ENCODE assay signal across 14 mouse cellular contexts in the genomic region with DNA sequence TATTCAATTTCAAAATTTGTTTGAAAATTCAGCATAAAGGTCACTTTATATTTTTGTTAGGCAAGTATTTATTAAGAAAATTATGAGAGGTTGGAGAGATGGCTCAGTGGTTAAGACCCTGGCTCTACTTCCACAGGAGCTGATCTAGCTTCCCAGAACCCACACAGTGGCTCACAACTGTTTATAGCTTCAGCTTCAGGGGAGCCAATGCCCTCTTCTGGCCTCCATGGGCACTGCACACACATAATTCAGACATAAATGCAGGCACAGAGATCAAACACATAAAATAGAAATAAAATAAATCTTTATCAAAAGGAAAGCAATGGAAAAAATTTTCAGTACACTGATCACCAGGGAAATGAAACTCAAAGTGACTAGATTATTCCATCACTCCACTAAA. TPM values are rescaled to one million over a fixed set of nuclear protein-coding genes. Genes with fewer than 3 reads are reported as not detected.
DNase-seq lines count a peak whose midpoint lies in the region; ATAC-seq and TF ChIP-seq lines count a peak whose summit lies in the region.
"Had no signal": no experiment of that assay in that cellular context is flagged by ENCODE, and none has a peak within 500 bp of the region (broad histone marks: within the 10 kb centered on the region; RNA-seq: fewer than 3 reads in every experiment).

No protein-coding gene starts in this region.

- H3K27me3 ChIP-seq in liver, postnatal 0 days (ENCODE audit: insufficient read depth, low read length): no peaks in the 10 kb centered on the region
- no peaks in the 10 kb centered on the region for H3K27me3 ChIP-seq in liver, embryonic 11.5 days (replicated peaks; ENCODE audit: control insufficient read depth, insufficient read depth, low read length)
- H3K27me3 ChIP-seq: embryonic facial prominence, embryonic 13.5 days had no signal

- no peak overlapping the region for H3K4me3 ChIP-seq in liver, postnatal 0 days (ENCODE audit: low read depth, low read length)
- H3K4me3 ChIP-seq in liver, embryonic 11.5 days (ENCODE audit: low read depth, low read length): no peak overlapping the region
- H3K4me3 ChIP-seq in bone marrow, adult 2 months (replicated peaks; ENCODE audit: control insufficient read depth, low read depth, low read length): no peak overlapping the region
- H3K4me3 ChIP-seq: embryonic facial prominence, embryonic 13.5 days had no signal

- no peaks in the 10 kb centered on the region for H3K36me3 ChIP-seq in liver, postnatal 0 days (replicated peaks; ENCODE audit: insufficient read depth, low read length)
- no peaks in the 10 kb centered on the region for H3K36me3 ChIP-seq in liver, embryonic 11.5 days (ENCODE audit: control insufficient read depth, insufficient read depth, low read length)
- H3K36me3 ChIP-seq: embryonic facial prominence, embryonic 13.5 days had no signal

- no peaks in the 10 kb centered on the region for H3K9me3 ChIP-seq in liver, postnatal 0 days (ENCODE audit: low read length)
- H3K9me3 ChIP-seq in liver, embryonic 11.5 days (ENCODE audit: control insufficient read depth, low read length): no peaks in the 10 kb centered on the region
- H3K9me3 ChIP-seq: embryonic facial prominence, embryonic 13.5 days had no signal

- peak; percentile 22 for DNase-seq in embryo, embryonic 10 days (ENCODE audit: low spot score)
- no peak for DNase-seq in embryo, embryonic 9.5 days (ENCODE audit: extremely low spot score)
- no peak for DNase-seq in liver, postnatal 0 days
- DNase-seq in liver, embryonic 11.5 days (ENCODE audit: low spot score): no peak
- DNase-seq in thymus, postnatal 10 days (ENCODE audit: low spot score in 2 of 2): peak; percentile 32 to 50
- DNase-seq in testis, postnatal 10 days (ENCODE audit: low spot score): no peak
- no peak for DNase-seq in adrenal gland, postnatal 25 days
- DNase-seq: gastrocnemius, postnatal 10 days; spleen, adult 18-20 months had no signal

- TF ChIP-seq CTCF in liver, postnatal 0 days (IDR thresholded peaks at IDR 0.05; ENCODE audit: low read depth): peak; percentile 46
- TF ChIP-seq CTCF in bone marrow, adult 2 months (IDR thresholded peaks at IDR 0.05; ENCODE audit: control insufficient read depth, insufficient read depth, low read length): peak; percentile 40

- H3K4me2 ChIP-seq in liver, postnatal 0 days (ENCODE audit: low read depth, low read length): no peak overlapping the region
- no peak overlapping the region for H3K4me2 ChIP-seq in liver, embryonic 11.5 days
- H3K4me2 ChIP-seq: embryonic facial prominence, embryonic 13.5 days had no signal

- no peak for TF ChIP-seq EP300 in liver, postnatal 0 days (IDR thresholded peaks at IDR 0.05; ENCODE audit: low read depth)

- H3K9ac ChIP-seq in liver, postnatal 0 days (replicated peaks): no peak overlapping the region
- H3K9ac ChIP-seq in liver, embryonic 11.5 days (ENCODE audit: low read depth, low read length): no peak overlapping the region
- H3K9ac ChIP-seq: embryonic facial prominence, embryonic 13.5 days had no signal

- ATAC-seq in liver, postnatal 0 days: no peak
- no peak for ATAC-seq in liver, embryonic 11.5 days (replicated peaks; ENCODE audit: low FRiP score)

- no peak overlapping the region for H3K27ac ChIP-seq in liver, postnatal 0 days (ENCODE audit: low read depth)
- no peak overlapping the region for H3K27ac ChIP-seq in liver, embryonic 11.5 days (ENCODE audit: low read depth, low read length)
- H3K27ac ChIP-seq in bone marrow, adult 2 months (ENCODE audit: control insufficient read depth, insufficient read depth, low read depth, low read length, poor library complexity): no peak overlapping the region
- H3K27ac ChIP-seq: embryonic facial prominence, embryonic 13.5 days had no signal

- no peaks in the 10 kb centered on the region for H3K4me1 ChIP-seq in liver, postnatal 0 days (ENCODE audit: insufficient read depth)
- no peaks in the 10 kb centered on the region for H3K4me1 ChIP-seq in liver, embryonic 11.5 days (replicated peaks; ENCODE audit: control insufficient read depth, insufficient read depth, low read length)
- H3K4me1 ChIP-seq in bone marrow, adult 2 months (ENCODE audit: control insufficient read depth, insufficient read depth, low read length): no peaks in the 10 kb centered on the region
- H3K4me1 ChIP-seq: embryonic facial prominence, embryonic 13.5 days had no signal

- TF ChIP-seq POLR2A in bone marrow, adult 2 months (IDR thresholded peaks at IDR 0.05; ENCODE audit: borderline replicate concordance, control insufficient read depth, low read depth, low read length): no peak

RNA-seq across cellular contexts. Expression of gene Sh2d1a, which starts 10.3 kb away (rescaled TPM):
- polyA plus RNA-seq in liver, postnatal 0 days (2015; fragmentation: Nextera tagmentation; extraction: Ambion mirVana): not detected in 2 replicates
- 0.12 TPM in 1 of 2 replicates, not detected in the other for polyA plus RNA-seq in liver, embryonic 11.5 days (2014; fragmentation: Nextera tagmentation; extraction: Ambion mirVana)
- polyA plus RNA-seq in bone marrow, adult 2 months (2011; ENCODE audit: insufficient read depth, insufficient read length, low replicate concordance, missing spikeins): not detected in 2 replicates
- not detected in 2 replicates for total RNA-seq in adrenal gland, postnatal 25 days (2021)
- total RNA-seq: gastrocnemius, postnatal 10 days; left cerebral cortex, adult 8-10 months had no signal
- polyA plus RNA-seq: C2C12 had no signal

RNA-seq across cellular contexts. Expression of gene Tex13c2, which starts 23.1 kb away (rescaled TPM):
- not detected in 2 replicates for polyA plus RNA-seq in liver, postnatal 0 days (2015; fragmentation: Nextera tagmentation; extraction: Ambion mirVana)
- polyA plus RNA-seq in liver, embryonic 11.5 days (2014; fragmentation: Nextera tagmentation; extraction: Ambion mirVana): not detected in 2 replicates
- not detected in 2 replicates for polyA plus RNA-seq in bone marrow, adult 2 months (2011; ENCODE audit: insufficient read depth, insufficient read length, low replicate concordance, missing spikeins)
- not detected in 2 replicates for total RNA-seq in adrenal gland, postnatal 25 days (2021)
- total RNA-seq: gastrocnemius, postnatal 10 days; left cerebral cortex, adult 8-10 months had no signal
- polyA plus RNA-seq: C2C12; embryonic facial prominence, embryonic 13.5 days; neural tube, embryonic 14.5 days had no signal

Comparison
In these comparisons a context has a peak if more than half of its experiments do, and no peak if none do; other contexts are left out.
1. DNase-seq: peak in embryo, embryonic 10 days (single experiment) and thymus, postnatal 10 days (2 of 2); none in embryo, embryonic 9.5 days (single experiment), liver, postnatal 0 days (single experiment), liver, embryonic 11.5 days (single experiment), testis, postnatal 10 days (single experiment) and adrenal gland, postnatal 25 days (single experiment).